Mouse (Mus musculus) left cerebral cortex, adult 9 months (tissue): Measurements from ENCODE around the gene Col27a1.

Source experiments
- DNase-seq, 2 experiments: peaks; one replicate each; pipeline ENCODE4 v3.0.0; 2022; ENCODE audit warnings: low spot score in 2 of 2

The Col27a1 gene

GRCm38 (mm10) chr4:63310247-63310855 lies 96.5 kb downstream of the Col27a1 start:
- DNase-seq, result no peak

DNA sequence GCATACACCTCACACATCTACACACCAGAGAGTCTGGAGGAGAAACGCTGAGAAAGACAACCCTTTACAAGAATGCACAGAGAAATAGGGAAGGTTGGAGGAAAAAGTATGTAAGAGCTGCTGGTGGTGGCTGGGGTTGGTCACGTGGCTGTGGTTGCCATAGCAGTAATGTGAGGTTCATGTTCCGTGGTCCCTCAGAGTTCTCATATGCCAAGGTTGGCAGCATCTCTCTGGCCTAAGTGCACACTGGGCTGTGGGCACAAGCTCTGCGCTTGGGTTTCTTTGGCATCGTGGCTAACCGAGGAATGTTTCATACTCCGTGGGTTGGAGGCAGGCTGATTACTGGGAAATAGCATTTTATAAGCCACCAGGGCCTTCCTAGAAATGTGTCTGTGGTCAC lies 97.6 kb downstream of the Col27a1 start:
- DNase-seq, result no peak

- DNase-seq, result no peak
These were observed 100.3 kb downstream of the Col27a1 start for GRCm38 (mm10) chr4:63314063-63314462.

- DNase-seq, result no peak
These were observed 102.4 kb downstream of the Col27a1 start for GRCm38 (mm10) chr4:63316076-63316746.

- DNase-seq, result peak in 1 of 2 experiments; percentile 49
These were observed 105.8 kb downstream of the Col27a1 start for GRCm38 (mm10) chr4:63319566-63319965.

DNA sequence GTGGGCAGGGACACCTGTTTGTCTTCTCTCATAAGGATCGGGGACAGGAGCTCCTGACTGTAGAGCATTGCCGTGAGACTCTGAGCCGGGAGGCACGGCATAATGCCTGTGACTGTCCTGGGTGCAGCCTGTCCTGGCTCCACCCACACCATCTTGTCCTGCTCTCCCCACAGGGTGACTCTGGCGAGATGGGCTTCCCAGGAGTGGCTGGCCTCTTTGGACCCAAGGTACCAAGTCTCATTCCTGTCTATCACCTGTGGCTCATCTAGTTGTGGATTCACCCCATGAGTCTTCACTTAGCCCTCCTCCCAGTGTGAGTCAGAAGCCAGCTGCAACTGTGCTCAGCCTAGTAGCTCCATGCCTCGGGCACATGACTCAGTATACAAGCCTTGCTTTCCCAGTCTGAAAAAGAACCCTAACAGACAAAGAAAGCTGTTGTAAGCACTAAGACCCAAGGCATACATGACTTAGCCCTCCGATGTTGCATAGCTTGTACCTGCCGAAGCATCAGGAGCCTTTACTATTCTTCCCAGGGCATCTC lies 109.5 kb downstream of the Col27a1 start:
- DNase-seq, result no peak

GRCm38 (mm10) chr4:63333403-63333802 lies 119.6 kb downstream of the Col27a1 start:
- DNase-seq, result no peak

GRCm38 (mm10) chr4:63338414-63339076 lies 124.7 kb downstream of the Col27a1 start:
- no peak for DNase-seq

- DNase-seq, result no peak
These were observed 128.7 kb downstream of the Col27a1 start for GRCm38 (mm10) chr4:63342491-63342890.

DNA sequence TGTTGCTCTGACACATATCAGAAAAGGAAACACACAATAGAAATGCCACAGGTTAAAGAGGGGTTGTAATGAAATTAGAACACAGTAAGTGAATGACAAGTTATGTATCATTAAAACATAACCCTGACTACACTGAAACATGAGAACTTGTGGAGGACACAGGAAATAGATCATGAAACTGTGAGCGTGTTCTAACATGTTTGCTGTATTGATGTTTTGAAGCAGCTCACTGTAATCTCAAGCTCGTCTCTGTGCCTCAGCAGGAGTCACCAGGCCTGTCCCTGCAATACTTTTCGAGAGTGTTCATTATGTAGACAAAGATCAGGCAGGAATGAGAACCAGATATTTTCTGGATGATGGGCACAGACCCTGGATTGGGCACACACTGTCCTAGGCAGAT lies 129.8 kb downstream of the Col27a1 start:
- no peak for DNase-seq

- no peak for DNase-seq
These were observed 130.5 kb downstream of the Col27a1 start, which contains the start of gene Orm1 for GRCm38 (mm10) chr4:63344295-63344694. Orm1 (plus strand) TSS chr4:63344560.

GRCm38 (mm10) chr4:63345261-63345660 lies 131.5 kb downstream of the Col27a1 start:
- DNase-seq, result no peak

- no peak for DNase-seq
These were observed 132.9 kb downstream of the Col27a1 start for GRCm38 (mm10) chr4:63346659-63347058.

DNA sequence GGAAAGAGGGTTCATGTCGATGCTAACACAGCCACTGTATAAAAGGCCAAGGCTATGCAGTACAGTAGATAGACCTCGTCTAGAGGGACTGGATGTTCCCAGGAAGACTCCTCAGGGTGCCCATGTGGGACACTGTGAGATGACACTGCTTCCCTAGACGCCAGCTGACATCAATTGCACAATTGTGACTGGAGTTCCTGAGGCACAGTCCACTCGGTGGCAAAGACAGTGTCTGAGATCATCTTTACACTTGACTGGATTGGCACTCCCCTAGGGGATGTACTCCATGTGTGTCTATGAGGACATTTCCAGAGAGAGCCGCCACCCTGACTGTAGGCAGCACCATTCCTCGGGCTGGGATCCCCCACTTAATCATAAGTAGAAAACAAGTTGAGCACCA lies 134.7 kb downstream of the Col27a1 start:
- DNase-seq, result no peak

DNA sequence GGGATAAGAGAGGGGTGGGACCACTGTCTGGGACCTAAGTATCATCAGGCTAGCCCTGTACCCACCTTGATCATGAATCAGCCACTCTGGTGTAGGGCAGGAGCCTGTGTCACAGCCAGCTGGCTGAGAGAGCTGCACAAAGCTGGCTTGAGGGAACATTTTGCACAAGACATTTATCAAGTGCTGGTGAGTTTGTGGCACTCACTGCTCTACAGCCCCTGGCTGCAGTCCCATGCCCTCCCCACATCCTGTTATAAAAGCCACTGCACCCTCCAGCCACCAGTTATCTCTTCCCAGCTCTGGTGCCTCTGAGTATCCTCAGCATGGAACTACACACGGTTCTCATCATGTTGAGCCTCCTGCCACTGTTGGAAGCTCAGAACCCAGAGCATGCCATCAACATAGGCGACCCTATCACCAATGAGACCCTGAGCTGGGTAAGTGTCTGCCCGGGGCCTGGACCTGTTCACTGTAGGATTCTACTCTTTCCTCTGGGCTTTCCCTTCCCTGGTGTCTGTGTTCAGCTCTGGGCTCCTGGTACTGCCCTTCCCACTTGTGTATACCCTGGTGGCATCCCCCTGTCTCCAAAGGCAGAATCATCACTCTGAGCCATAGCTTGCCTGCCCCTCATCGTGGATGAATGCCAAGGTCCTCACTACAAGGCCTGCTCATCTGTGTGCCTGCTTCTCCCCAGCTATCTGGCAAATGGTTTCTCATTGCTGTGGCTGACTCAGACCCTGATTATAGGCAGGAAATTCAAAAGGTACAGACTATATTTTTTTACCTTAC lies 142.3 kb downstream of the Col27a1 start, which contains the start of gene Orm3:
Gene Orm3, plus strand, starts transcription at position 286 of the 789 bp plus-strand sequence.
- DNase-seq, result no peak

GRCm38 (mm10) chr4:63356981-63357570 lies 143.3 kb downstream of the Col27a1 start:
- DNase-seq, result no peak

DNA sequence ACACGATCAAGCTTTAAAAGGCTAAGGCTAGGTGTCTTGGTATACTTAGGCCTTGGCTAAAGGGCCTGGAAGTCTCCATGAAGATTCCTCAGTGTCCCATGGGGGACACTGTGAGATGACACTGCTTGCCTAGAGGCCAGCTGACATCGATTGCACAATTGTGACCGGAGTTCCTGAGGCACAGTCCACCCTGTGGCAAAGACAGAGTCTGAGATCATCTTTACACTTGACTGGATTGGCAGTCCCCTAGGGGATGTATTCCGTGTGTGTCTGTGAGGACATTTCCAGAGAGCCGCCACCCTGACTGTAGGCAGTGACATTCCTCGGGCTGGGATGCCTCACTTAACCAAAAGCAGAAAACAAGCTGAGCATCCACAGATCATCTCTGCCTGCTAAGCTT lies 146.1 kb downstream of the Col27a1 start:
- DNase-seq, result no peak

DNA sequence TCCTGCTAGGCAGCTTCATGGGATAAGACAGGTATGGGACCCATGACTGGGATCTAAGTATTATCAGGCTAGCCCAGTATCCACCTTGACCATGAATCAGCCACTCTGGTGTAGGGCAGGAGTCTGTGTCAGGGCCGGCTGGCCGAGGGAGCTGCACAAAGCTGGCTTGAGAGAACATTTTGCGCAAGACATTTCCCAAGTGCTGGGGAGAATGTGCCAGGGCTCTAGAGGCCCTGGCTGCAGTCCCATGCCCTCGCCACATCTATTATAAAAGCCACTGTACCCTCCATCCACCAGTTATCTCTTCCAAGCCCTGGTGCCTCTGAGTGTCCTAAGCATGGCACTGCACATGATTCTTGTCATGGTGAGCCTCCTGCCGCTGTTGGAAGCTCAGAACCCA lies 148.3 kb downstream of the Col27a1 start, which contains the start of gene Orm2:
Gene Orm2, plus strand, starts transcription at position 300 of the 400 bp plus-strand sequence.
- no peak for DNase-seq

- peak; percentile 19 to 93 for DNase-seq
These were observed 154.8 kb downstream of the Col27a1 start for GRCm38 (mm10) chr4:63368577-63368976.

- no peak for DNase-seq
These were observed 157.1 kb downstream of the Col27a1 start for GRCm38 (mm10) chr4:63370897-63371296.

DNA sequence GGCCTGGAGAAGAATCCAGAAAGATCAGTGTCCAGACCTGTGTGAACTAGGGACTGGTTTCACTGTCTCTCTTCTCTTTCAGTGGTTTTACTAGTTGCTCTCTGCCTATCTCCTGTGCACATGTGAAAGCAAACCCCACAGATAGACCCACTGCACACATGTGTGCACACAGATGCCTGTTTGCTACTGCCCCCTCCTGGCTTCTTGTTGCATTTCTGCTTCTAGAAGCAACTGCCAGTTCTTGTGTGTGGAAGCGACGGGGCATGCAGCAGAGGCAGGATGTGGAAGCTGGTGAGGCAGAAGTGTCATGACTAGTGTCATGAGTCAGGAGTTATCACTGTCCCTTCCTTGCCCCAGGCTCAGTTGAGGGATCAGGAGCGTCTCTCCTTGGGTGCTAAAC lies 158.1 kb downstream of the Col27a1 start:
- no peak for DNase-seq
